Mouse (Mus musculus): ENCODE data around the gene Hrasls. TPM values are rescaled to one million over a fixed set of nuclear protein-coding genes. Genes with fewer than 3 reads are reported as not detected.

Hrasls gene
- total and polyA plus RNA-seq, 3 experiments: not detected

DNA sequence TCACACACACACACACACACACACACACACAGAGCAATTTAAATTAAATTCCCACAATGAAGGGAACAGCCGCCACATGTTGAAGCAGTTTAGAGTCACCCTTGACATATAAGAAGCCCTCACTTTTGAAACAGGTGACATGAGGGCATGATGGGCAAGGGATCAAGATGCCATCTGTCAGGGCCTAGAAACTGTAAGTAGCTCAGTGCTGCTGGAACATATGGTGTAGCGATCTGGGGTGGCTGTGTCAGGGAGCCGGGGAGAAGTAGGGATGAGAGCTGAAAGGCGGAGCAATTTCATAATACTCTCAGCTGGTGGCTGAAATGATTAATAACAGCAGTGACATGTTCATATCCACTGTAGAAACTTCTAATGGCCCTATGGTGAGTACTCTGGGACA, 15.5 kb upstream of the Hrasls start:
- Histone ChIP-seq H3K79me2 (ENCODE audit: control insufficient read depth, insufficient read depth, low read length, poor library complexity) (no peaks in the 10 kb centered on the region), H3K9me3 (replicated peaks; ENCODE audit: insufficient read depth, low read length) (no peaks in the 10 kb centered on the region), H3K27ac (ENCODE audit: control insufficient read depth, low read depth, low read length) (no peak overlapping the region), H3K4me1 (ENCODE audit: control insufficient read depth in 1 of 2, insufficient read depth in 2 of 2, low read length in 2 of 2) (no peaks in the 10 kb centered on the region), H3K36me3 (ENCODE audit: control insufficient read depth in 1 of 2, insufficient read depth in 2 of 2, low read length in 2 of 2) (no peaks in the 10 kb centered on the region), H3K27me3 (ENCODE audit: control insufficient read depth in 1 of 2, insufficient read depth in 2 of 2, low read length in 2 of 2) (no peaks in the 10 kb centered on the region), H3K9ac (ENCODE audit: control insufficient read depth, low read depth, low read length, poor library complexity, severe bottlenecking) (no peak overlapping the region), H3K4me3 (ENCODE audit: control insufficient read depth in 1 of 2, insufficient read depth in 1 of 2, low read depth in 2 of 2, low read length in 2 of 2) (no peak overlapping the region)
- TF ChIP-seq NELFE (IDR thresholded peaks at IDR 0.05; ENCODE audit: low read depth, low read length) (no peak), RCOR1 (IDR thresholded peaks at IDR 0.05; ENCODE audit: low read depth, low read length) (no peak), CTCF (IDR thresholded peaks at IDR 0.05 in 2 of 3, conservative IDR thresholded peaks at IDR 0.05 in 1 of 3; ENCODE audit: control insufficient read depth in 1 of 3, insufficient read depth in 1 of 3, low read depth in 2 of 3, low read length in 3 of 3, poor library complexity in 1 of 3, severe bottlenecking in 1 of 3) (no peak)
- DNase-seq (ENCODE audit: low read depth, low spot score): no peak

DNA sequence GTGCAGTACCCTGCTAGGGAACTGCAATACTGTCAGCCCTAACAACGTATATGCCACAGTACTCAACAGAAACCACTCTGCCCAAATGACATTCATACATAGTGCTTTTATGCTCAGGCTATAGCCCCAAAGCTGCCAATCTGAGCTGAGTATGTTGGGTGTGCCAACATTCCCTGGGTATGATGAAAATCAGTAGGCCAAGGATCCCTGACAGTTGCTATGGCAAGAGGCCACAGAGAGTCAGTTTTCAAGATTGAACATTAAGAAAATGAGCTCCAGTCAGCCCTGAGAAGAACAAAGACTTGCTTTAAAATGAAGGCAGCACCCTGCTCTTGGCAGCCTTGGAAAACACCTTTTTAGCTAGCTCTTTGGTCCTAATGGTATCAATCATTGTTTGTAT, 14.3 kb upstream of the Hrasls start:
- Histone ChIP-seq H3K27me3 (ENCODE audit: control insufficient read depth in 1 of 2, insufficient read depth in 2 of 2, low read length in 2 of 2) (no peaks in the 10 kb centered on the region), H3K27ac (ENCODE audit: control insufficient read depth, low read depth, low read length) (no peak overlapping the region), H3K36me3 (ENCODE audit: control insufficient read depth in 1 of 2, insufficient read depth in 2 of 2, low read length in 2 of 2) (no peaks in the 10 kb centered on the region), H3K9ac (ENCODE audit: control insufficient read depth, low read depth, low read length, poor library complexity, severe bottlenecking) (no peak overlapping the region), H3K9me3 (replicated peaks; ENCODE audit: insufficient read depth, low read length) (no peaks in the 10 kb centered on the region), H3K4me3 (ENCODE audit: control insufficient read depth in 1 of 2, insufficient read depth in 1 of 2, low read depth in 2 of 2, low read length in 2 of 2) (no peak overlapping the region), H3K79me2 (ENCODE audit: control insufficient read depth, insufficient read depth, low read length, poor library complexity) (no peaks in the 10 kb centered on the region), H3K4me1 (ENCODE audit: control insufficient read depth in 1 of 2, insufficient read depth in 2 of 2, low read length in 2 of 2) (no peaks in the 10 kb centered on the region)
- TF ChIP-seq EP300 (IDR thresholded peaks at IDR 0.05; ENCODE audit: low read depth in 1 of 2, low read length in 2 of 2): no peak
- no peak for DNase-seq (ENCODE audit: low read depth, low spot score)

DNA sequence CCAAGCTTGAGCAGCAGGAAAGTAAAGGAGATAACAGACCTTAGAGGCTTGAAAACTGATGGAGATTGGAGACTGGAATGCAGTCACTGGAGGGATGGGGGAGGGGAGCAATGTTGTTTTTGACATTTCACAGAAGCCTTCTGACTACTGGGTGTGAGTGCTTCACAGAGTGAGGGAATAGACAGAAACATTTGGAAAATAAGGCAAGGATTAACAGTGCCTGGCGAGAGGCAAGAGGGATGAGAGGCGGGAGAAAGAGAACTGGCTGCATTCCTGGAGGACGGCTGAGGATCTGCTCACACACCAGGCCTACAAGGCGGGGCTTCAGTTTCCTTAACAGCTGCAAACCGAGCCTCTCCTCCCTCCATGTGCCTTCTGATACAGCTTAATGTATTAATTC, 11.0 kb upstream of the Hrasls start:
- H3K9me3 ChIP-seq (replicated peaks; ENCODE audit: insufficient read depth, low read length): no peaks in the 10 kb centered on the region
- TF ChIP-seq MAFK (IDR thresholded peaks at IDR 0.05; ENCODE audit: borderline replicate concordance, low read depth, low read length): no peak
- TF ChIP-seq ZC3H11A (IDR thresholded peaks at IDR 0.05; ENCODE audit: low read depth, low read length): no peak
- TF ChIP-seq SMC3 (IDR thresholded peaks at IDR 0.05; ENCODE audit: low read depth, low read length): no peak
- TF ChIP-seq BHLHE40 (IDR thresholded peaks at IDR 0.05; ENCODE audit: borderline replicate concordance, low read depth, low read length): no peak
- TF ChIP-seq ZKSCAN1 (IDR thresholded peaks at IDR 0.05; ENCODE audit: low read depth, low read length): no peak
- no peak for TF ChIP-seq GATA1 (IDR thresholded peaks at IDR 0.05; ENCODE audit: low read depth, low read length)
- no peak for TF ChIP-seq POLR2A (IDR thresholded peaks at IDR 0.05; ENCODE audit: control insufficient read depth in 1 of 2, insufficient read depth in 1 of 2, low read depth in 1 of 2, low read length in 2 of 2, poor library complexity in 1 of 2)
- H3K27me3 ChIP-seq (ENCODE audit: control insufficient read depth in 1 of 2, insufficient read depth in 2 of 2, low read length in 2 of 2): no peaks in the 10 kb centered on the region
- H3K4me3 ChIP-seq (ENCODE audit: control insufficient read depth in 1 of 2, insufficient read depth in 1 of 2, low read depth in 2 of 2, low read length in 2 of 2): no peak overlapping the region
- no peak for DNase-seq (ENCODE audit: low read depth, low spot score)
- no peak overlapping the region for H3K9ac ChIP-seq (ENCODE audit: control insufficient read depth, low read depth, low read length, poor library complexity, severe bottlenecking)
- no peak overlapping the region for H3K27ac ChIP-seq (ENCODE audit: control insufficient read depth, low read depth, low read length)
- no peaks in the 10 kb centered on the region for H3K79me2 ChIP-seq (ENCODE audit: control insufficient read depth, insufficient read depth, low read length, poor library complexity)
- no peaks in the 10 kb centered on the region for H3K36me3 ChIP-seq (ENCODE audit: control insufficient read depth in 1 of 2, insufficient read depth in 2 of 2, low read length in 2 of 2)
- H3K4me1 ChIP-seq (ENCODE audit: control insufficient read depth in 1 of 2, insufficient read depth in 2 of 2, low read length in 2 of 2): no peaks in the 10 kb centered on the region

Measured in MEL (cell line).